Mouse (Mus musculus): ENCODE measurements around the gene Prr18.

DNA sequence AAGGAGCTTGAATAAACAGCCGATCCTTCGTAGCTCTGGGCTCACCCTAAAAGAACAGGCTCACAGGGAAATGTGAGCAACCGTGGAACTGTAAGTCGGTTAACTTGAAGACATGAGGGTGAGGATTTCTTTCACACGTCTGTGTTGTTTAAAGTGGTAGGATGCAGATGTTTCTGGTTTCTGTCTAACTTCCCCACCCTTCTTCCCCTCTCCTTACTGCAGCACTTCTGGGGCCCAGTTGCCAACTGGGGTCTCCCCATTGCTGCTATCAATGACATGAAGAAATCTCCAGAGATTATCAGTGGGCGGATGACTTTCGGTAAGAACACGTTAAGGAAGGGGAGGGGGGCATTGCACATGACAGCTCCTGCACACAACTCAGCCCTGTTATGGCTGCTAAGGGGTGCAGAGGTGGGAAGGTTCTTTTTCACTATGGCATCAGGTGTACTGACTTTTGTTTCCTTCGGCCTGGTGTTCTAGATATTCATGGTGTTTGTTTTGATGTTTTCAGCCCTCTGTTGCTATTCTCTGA, 40.9 kb upstream of the Prr18 start:
- TF ChIP-seq MAX (IDR thresholded peaks at IDR 0.05) (no peak), CEBPB (IDR thresholded peaks at IDR 0.05; ENCODE audit: low read depth) (no peak), USF1 (IDR thresholded peaks at IDR 0.05; ENCODE audit: low read depth) (no peak), CTCF (IDR thresholded peaks at IDR 0.05; ENCODE audit: control insufficient read depth, insufficient read depth, insufficient read length) (no peak), FOSL1 (IDR thresholded peaks at IDR 0.05; ENCODE audit: insufficient read depth, low read length, poor library complexity, severe bottlenecking) (no peak)

Data from C2C12 (cell line).